Mouse (Mus musculus): ENCODE measurements around the gene Usf2.

Usf2 gene

DNA sequence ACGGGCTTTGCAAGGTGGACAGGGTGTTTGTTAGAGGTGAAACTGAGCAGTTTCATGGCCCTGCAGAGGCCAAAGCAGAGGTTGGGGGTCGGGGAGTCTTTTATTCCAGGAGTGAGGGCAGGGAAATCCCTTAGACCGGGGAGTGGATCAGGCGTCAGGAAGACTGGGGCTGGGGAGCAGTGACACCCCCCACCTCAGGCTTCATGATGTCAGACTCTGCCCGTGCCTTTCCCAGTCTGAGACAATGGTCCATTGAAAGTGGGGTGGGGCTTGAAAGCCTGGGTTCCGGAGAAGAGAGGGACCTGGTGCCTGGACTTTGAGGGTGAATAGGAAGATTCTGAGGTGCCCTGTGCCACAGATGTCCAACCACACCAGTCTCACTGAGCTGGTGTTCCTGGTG lies 39.9 kb downstream of the Usf2 start:
- DNase-seq (ENCODE audit: low spot score in 2 of 2): no peak

DNA sequence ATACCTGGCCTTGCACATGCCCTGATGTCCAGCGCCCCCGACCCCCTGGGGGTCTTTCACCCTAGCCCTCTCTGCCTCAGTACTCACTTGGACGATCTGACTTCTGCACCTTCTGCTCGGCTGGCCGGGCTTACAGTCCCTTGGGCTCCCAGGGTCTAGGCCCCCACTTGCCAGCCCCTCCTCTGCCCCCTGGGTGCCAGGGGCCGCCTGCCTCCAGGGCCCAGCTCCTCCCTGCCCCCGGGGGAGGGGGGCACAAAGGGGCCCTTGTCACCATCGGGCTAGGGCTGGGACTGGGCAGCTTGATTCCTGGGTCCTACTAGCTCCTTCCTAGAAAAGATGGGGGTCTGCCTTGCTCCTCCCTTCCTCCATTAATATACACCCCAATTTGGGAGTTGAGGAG lies 41.9 kb downstream of the Usf2 start, which contains the start of gene Mag:
Mag (minus strand) TSS at position 142 of the 400 bp plus-strand sequence.
- no peak for DNase-seq (ENCODE audit: low spot score in 2 of 2)

DNA sequence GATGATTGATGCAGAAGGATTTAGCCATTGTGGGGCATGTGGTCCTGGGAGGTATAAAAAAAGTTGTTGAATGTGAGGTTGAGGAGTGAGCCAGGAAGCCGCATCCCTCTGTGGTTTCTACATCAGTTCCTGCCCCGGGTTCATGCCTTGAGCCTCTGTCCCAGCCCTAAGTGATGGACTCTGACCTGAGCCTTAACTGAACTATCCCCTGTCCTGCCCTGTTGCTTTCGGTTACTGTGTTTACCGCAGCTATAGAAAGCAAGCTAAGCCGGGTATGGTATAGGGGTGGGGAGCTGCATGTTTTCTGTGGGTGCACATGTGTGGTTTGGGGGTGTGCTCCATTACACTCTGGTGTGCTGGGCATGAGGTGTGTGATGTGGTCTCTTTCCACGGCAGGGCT lies 46.8 kb downstream of the Usf2 start:
- DNase-seq (ENCODE audit: low spot score in 2 of 2): no peak

DNA sequence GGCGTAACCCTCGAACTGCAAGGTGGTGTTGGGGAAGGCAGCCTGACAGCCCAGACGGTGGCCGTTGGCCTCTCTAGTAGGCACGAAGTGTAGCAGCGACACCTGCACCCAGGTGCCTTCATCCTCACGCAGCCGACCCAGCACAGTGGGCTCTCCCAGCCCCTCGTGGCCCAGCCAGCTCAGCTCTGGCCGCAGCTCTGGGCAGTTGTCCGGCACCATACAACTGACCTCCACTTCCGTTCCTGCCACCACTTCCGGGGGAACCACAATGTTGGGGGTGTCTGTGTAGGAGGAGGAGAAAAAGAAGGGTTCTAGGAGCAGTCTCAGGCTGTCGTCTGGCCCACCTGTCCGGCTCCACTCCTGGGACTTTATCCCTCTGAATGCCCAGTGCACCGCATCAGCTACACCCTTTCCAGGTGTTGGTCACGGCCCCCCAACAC lies 47.6 kb downstream of the Usf2 start:
- DNase-seq (ENCODE audit: low spot score in 2 of 2): no peak

DNA sequence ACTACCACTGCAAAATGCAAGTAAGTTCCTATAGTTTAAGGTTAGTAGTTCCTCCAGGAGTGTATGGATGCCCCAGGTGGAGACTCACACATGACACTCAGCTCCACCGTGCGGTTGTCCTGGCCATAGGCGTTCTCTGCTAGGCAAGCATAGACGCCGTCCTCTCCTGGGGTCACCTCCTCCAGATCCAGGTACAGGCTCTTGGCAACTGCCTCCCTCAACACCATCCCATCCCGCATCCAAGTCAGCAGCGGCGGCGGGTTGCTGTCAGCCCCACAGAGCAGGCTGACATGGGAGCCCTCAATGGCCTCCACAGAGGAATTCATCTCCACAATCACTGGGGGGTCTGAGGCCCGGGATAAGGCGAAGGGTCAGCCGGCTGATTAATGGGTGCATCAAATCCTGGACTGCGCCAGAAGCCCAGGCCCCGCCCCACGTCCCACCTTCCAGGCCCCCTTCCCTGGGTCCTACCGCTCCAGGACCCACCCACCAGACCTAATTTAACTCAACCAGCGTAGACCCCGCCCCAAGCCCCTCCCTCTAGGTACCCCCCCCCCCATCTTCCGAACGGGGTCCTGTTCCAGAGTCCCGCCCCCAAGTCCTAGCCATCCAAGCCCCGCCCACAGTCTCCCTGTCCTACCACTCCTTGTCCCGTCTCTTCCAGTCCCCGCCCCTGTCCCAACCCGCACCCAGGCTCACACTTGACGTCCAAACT lies 48.2 kb downstream of the Usf2 start:
- DNase-seq (ENCODE audit: low spot score in 2 of 2): no peak

DNA sequence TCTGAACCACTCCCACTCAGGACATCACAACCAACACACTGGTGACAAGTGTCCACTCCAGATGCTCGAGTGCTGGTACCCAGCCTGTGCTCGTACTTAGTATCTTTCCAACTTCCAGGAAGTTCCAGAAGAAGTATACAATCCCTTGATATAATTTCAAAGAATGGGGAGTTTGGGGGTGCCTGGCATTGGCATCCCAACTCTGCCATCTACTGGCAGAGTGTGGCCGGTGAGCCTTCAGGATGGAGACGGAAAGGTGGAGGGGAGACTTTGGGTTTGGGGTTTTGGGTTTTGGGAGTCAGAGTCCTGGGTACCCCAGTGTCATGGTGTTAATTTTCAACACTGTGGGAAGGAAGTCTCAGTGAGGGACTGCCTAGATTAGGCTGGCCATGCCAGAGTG lies 52.6 kb downstream of the Usf2 start:
- no peak for DNase-seq (ENCODE audit: low spot score in 2 of 2)
